Mouse (Mus musculus): ENCODE data around the gene Ina.
"Not testable (repeated sequence)": the region's sequence is repeated elsewhere in the genome, so short reads cannot be mapped to it uniquely, and the experiment has no call there.

Gene Ina

DNA sequence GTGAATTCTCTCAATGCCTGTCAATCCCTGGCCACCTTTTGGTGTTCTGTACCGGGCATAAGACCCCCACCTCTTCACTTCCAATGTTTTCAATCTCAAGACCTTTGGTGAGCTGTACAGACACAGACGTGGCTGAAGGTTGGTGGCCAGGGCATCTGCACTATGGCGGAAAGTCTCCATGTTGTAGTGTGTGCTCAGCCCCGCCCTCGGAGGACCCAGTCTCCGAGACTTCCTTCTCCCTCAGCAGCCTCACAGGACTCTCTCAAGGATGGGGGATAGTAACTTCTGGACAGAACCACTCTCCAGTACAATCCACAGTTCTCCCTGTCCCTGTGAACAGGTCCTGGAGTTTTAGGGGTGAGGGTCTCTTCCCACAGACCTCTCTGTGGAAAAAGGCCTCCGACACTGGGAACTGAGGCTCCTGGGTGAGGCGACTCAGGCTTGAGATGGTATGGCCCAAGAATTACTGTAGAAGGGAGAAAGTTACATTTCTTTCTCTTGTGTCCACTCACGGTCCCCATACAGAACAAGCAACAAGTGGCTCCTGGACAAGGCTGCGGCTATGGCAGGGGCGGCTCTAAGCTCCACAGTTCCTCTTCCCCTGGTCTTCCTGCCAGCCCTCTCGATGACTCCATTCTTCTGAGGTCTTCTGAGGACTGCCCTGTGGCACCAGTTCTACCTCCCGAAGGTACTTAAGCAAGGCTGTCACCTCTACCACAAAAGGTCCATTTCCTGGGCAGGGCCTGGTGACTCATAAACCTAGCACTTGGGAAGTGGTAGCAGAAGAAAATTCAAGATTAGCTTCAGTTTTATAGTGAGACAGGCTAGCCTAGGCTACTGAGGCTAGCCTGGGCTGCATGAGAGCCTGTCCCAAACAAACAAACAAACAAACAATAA, 29.5 kb upstream of the Ina start:
- no peak for DNase-seq (ENCODE audit: low spot score)

DNA sequence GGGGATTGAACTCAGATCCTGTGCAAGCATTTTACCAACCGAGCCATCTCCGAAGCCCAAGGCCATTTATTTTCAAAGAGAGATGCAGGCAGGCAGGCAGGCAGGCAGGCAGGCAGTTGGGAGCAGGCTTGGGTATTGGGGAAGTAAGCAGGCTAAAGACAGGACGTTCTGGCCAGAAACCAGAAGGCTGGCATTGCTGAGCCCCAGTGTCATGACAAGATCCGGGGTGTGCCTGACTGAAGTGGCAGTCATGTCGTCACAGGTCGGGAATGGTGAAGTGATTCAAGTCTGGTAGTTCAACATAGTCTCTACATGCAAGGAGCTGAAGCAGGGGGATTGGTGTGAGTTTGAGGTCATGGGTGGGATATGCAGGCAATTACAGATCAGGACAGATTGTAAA, 26.9 kb upstream of the Ina start:
- no peak for DNase-seq (ENCODE audit: low spot score)

GRCm38 (mm10) chr19:46988231-46989087, 26.0 kb upstream of the Ina start:
- no peak for DNase-seq (ENCODE audit: low spot score)

DNA sequence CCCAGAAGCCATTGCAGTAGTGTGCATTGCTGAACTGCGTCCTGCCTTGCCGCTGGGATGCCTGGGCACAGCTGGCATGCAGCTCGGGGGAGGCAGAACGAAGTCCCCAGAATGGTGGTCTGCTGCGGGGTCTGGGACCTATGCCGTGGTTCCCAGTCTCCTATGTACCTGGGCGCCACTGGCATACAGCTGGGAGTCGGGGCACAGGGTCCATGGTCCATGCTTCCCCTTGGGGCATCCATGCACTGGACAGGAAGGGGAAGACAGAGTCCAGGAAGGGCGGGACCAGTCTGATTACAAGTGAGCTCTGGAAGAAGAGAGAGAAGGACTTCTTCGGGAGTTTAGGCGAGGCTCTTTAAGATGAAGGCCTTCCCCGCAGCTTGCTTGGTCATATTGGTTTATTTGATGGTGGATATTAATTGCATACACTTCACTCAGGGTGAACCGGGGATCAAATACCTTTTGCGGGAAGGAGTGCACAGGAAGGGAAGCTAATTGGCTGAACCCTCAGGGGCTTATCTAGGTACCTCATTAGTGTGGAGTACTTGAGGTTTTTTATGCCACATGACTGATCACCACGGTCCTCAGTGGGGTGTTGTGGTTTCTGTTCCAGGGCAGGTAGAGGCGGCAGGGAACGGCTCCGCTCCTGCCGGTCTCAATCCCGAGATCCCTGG, 24.9 kb upstream of the Ina start:
- no peak for DNase-seq (ENCODE audit: low spot score)

- DNase-seq (ENCODE audit: low spot score): no peak
Observed at GRCm38 (mm10) chr19:46990153-46990518, 24.4 kb upstream of the Ina start.

DNA sequence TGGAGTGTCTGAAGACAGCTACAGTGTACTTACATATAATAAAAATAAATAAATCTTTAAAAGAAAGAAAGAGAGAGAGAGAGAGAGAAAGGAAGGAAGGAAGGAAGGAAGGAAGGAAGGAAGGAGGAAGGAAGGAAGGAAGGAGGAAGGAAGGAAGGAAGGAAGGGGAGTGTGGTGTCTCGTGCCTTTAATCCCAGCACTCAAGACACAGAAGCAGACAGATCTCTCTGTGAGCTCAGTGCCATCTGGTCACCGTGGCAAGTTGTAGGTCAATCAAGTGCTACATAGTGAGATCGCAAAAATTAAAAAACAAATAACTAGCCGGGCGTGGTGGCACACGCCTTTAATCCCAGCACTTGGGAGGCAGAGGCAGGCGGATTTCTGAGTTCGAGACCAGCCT, 23.9 kb upstream of the Ina start:
- not testable (repeated sequence) for DNase-seq (ENCODE audit: low spot score)

- DNase-seq (ENCODE audit: low spot score): peak; percentile 61
Observed at GRCm38 (mm10) chr19:46991145-46991544, 23.4 kb upstream of the Ina start.

GRCm38 (mm10) chr19:46992329-46992728, 22.2 kb upstream of the Ina start:
- DNase-seq (ENCODE audit: low spot score): not testable (repeated sequence)

DNA sequence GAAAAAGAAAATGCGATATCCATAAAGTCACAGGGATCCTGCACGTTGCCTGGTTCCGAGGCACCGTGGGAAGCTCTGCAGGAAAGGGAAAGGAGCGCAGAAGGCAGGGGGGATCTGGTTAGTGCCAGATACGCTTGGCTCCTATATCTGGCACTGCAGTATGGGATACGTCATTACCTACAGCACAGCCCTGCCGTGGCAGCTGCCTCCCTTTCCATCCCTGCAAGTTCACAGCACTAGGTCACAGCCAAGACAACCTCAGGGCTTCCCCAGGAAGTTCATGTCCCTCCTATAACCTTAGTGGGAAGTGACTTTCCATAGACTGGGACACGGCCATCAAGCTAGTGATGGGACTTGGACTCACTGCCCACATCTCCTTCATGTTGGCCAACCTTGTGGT, 18.4 kb upstream of the Ina start:
- DNase-seq (ENCODE audit: low spot score): no peak

GRCm38 (mm10) chr19:46998168-46998870, 16.2 kb upstream of the Ina start:
- DNase-seq (ENCODE audit: low spot score): no peak

DNA sequence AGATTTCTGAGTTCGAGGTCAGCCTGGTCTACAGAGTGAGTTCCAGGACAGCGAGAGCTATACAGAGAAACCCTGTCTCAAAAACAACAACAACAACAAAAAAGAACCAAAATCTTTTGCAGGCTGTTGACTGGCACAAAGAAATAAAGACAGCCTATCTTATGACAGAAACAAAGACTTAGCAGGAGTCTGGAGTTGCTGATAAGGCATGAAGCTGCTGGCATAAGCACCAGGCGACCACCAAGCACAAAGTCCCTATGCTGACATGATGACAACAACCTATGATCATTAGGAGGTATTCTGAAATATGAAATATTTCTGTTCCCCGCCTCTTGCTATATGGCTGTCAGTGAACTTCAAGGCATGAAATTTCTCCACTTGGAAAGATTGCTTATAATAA, 15.5 kb upstream of the Ina start:
- no peak for DNase-seq (ENCODE audit: low spot score)

DNA sequence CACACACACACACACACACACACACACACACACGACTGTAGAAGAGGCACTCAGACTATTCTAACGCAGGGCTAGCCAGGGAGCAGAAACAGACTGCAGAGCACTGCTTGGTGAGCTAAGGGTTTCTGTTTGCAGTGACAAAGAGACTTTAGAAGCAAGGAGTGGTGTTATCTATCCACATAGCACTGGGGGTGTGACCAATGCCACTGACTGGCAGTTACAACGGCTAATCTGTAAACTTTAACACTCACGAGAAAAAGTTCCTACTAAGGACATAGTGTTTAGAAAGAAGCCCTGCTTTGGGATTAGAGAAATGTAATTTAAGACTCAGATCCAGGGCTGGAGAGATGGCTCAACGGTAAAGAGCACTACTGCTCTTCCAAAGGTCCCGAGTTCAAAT, 14.7 kb upstream of the Ina start:
- no peak for DNase-seq (ENCODE audit: low spot score)

- not testable (repeated sequence) for DNase-seq (ENCODE audit: low spot score)
Observed at GRCm38 (mm10) chr19:47000357-47000756, 14.1 kb upstream of the Ina start.

DNA sequence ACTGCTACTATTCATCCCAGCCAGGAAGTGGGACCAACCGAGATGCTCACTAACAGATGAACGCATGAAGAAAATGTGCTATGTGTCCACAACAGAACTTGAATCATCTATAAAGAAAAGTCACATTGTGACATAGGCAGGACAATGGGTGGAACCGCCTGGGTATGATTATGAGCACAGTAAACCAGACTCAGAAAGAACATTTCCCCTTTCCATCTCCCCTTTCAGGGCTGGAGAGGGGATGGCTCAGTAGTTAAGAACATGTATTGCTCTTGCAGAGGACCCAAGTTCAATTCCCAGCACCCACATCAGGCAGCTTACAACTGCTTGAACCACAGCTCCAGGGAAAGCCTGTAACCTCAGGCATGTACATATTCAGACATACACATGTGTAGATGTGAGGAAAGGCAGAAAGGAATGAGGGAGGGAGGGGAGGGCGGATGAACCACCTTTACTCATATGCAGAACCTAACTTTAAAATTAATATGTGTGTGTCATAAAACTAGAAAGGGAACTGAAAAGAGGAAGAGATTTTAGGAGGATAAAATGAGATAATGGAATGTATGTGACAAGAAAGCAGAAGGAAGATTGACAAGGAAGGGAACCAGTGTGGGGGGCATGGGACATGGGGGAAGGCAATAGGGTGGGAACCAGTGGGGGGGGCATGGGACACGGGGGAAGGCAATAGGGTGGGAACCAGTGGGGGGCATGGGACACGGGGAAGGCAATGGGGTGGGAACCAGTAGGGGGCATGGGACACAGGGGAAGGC, 10.6 kb upstream of the Ina start:
- DNase-seq (ENCODE audit: low spot score): no peak

DNA sequence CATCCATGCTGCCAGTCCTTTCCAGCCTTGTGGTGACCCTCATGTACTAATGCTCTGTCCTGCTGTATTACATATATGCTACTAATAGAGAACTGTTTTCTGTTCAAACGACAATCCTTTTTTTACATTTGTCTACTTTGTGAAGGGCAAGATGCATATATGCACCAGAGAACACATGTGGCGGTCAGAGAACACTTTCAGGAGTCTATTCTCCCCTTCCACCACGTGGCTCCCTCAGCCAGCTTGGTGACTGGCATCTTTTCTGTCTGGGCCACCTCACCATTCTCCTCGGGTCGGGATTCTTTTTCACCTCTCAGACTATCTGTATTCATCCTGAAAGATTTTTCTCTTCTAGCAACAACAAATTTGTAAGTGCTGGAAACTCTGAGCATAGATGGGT, 8.6 kb upstream of the Ina start:
- DNase-seq (ENCODE audit: low spot score): no peak

GRCm38 (mm10) chr19:47006321-47006720, 8.2 kb upstream of the Ina start:
- no peak for DNase-seq (ENCODE audit: low spot score)

- no peak for DNase-seq (ENCODE audit: low spot score)
Observed at GRCm38 (mm10) chr19:47009420-47009819, 5.1 kb upstream of the Ina start.

GRCm38 (mm10) chr19:47009943-47010342, 4.6 kb upstream of the Ina start:
- no peak for DNase-seq (ENCODE audit: low spot score)

DNA sequence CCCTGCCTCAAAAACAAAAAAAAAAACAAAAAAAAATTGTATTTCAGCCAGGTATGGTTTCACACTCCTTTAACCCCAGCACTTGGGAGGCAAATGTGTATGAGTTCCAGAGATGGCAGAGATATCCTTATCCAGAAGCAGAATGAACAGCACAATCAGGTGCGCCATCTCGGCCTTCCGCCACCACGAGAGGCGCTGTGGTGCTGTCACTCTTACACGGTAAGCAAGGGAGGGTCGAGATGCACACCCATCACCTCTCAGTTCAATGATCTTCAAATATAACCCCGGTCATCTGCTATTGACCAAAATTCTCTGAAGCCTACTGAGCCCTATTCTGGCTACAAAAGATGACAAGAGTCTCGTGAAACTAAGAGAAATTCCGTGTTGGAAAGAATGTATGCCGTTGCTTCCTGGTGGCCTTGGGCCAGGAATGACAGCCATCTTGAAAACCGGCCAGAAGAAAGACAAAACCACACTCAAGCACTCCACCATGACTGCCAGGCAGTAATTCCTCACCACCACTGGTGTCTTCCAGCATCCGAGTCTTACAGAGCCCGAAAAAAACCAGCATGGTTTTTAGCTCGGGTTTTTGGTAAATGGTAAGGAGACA, 1.9 kb upstream of the Ina start:
- no peak for DNase-seq (ENCODE audit: low spot score)

GRCm38 (mm10) chr19:47013340-47014158, 949 bp upstream of the Ina start:
- no peak for DNase-seq (ENCODE audit: low spot score)

Data from urinary bladder, postnatal 10 days (tissue).